Mouse (Mus musculus): ENCODE data around the gene Stx17. TPM values are rescaled to one million over a fixed set of nuclear protein-coding genes. Genes with fewer than 3 reads are reported as not detected.

Stx17 gene
- 27.4 and 28.8 TPM in 2 replicates for polyA plus RNA-seq (2015; fragmentation: Nextera tagmentation; extraction: Ambion mirVana)

DNA sequence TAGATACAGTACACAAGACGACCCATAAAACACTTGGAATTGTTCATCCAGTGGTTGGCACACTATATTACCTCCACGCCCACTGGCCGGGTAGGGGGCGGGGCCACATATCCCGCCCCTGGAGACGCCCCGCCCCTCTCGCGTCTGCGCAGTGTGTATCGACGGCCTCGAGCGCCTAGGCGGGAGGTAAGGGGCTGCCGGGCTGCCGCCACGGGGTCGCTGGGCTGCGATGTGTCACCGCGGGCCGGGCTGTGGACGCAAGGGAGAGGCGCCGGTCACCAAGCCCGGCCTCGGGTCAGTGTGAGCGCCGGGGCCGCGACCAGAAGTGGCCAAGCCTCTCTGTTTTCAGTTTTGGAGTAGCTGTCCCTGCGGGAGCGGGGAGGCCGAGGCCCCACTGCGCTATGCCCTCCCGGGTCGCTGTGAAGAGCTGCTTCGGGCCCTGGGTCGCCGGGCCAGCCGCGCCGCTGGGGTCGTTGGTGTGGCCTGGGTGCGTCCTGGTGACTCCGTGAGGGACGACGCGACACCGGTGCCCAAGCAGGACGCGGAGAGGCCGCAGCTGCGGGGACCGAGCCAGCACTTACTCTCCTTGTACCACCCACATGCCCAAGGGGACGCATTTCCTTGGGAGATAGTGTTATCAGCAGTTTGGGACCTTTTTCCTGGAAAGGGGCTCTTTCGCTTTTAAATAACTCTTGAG, at the start of gene Stx17:
Gene Stx17, plus strand, starts transcription at position 143 of the 697 bp plus-strand sequence.
- Histone ChIP-seq H3K4me3 (ENCODE audit: low read depth, low read length) (peak within 1 kb of the TSS; percentile 85), H3K9ac (ENCODE audit: low read depth, low read length) (peak within 1 kb of the TSS; percentile 91), H3K9me3 (replicated peaks; ENCODE audit: control insufficient read depth, low read length, poor library complexity, severe bottlenecking) (no peaks in the 10 kb centered on the region), H3K4me1 (ENCODE audit: control insufficient read depth, insufficient read depth, low read length) (peaks cover 3% of the 10 kb centered on the region; the same call in 1 of the 2 replicates), H3K4me2 (ENCODE audit: low read length) (peak within 1 kb of the TSS; percentile 87), H3K36me3 (ENCODE audit: control insufficient read depth, insufficient read depth, low read length) (no peaks in the 10 kb centered on the region), H3K27ac (ENCODE audit: low read length) (peak within 1 kb of the TSS; percentile 47; the same call in 1 of the 2 replicates), H3K27me3 (ENCODE audit: control insufficient read depth, insufficient read depth, low read depth, low read length) (no peaks in the 10 kb centered on the region)
- peak; percentile 100 for ATAC-seq
- WGBS: under 1% methylated on average over 55 of the region's 58 CpGs

DNA sequence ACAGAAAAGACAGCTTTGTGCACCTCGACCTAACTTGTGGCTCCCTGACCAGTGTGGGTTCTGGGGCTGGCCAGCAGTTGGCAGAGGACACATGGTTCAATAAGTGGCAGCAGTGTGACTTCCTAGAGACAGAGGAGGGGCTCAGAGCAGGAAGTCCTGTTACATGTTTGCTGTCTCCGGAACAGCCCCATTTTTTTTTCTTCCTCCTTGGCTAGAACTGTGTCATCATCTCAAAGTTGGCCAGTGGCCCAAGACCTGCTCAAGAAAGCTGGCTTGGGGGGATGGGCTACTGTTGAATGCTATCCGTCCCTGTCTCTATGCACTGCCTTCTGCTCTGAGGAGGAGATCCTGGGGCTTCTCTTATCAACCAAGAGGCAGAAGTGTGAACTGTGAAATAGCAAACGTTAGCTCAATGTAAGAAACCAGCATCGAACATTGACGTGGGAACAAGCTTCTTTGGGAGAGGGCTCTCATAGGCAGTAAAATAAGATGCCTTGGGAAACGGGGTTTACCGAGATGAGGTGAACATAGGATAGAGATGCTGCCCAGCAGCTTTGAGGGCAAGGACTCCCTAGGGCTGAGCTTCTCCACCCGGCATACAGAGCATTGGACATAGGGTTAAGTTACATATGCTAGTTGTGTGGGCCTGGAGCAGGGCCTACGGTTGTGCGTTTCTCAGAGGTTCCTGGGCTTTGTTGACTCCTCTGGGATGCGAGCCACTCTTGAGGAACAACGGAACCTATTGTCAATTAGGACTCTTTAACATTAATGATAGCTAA, 47.8 kb upstream of the Stx17 start:
- no peak overlapping the region for H3K9ac ChIP-seq (ENCODE audit: low read depth, low read length)
- no peaks in the 10 kb centered on the region for H3K9me3 ChIP-seq (replicated peaks; ENCODE audit: control insufficient read depth, low read length, poor library complexity, severe bottlenecking)
- H3K4me3 ChIP-seq (ENCODE audit: low read depth, low read length): no peak overlapping the region
- 83% methylated on average over 13 of the region's 13 CpGs for WGBS
- H3K27me3 ChIP-seq (ENCODE audit: control insufficient read depth, insufficient read depth, low read depth, low read length): no peaks in the 10 kb centered on the region
- peaks cover 7% of the 10 kb centered on the region; the same call in 1 of the 2 replicates for H3K4me1 ChIP-seq (ENCODE audit: control insufficient read depth, insufficient read depth, low read length)
- ATAC-seq: no peak
- no peak overlapping the region for H3K27ac ChIP-seq (ENCODE audit: low read length)
- no peak overlapping the region for H3K4me2 ChIP-seq (ENCODE audit: low read length)
- H3K36me3 ChIP-seq (ENCODE audit: control insufficient read depth, insufficient read depth, low read length): no peaks in the 10 kb centered on the region

DNA sequence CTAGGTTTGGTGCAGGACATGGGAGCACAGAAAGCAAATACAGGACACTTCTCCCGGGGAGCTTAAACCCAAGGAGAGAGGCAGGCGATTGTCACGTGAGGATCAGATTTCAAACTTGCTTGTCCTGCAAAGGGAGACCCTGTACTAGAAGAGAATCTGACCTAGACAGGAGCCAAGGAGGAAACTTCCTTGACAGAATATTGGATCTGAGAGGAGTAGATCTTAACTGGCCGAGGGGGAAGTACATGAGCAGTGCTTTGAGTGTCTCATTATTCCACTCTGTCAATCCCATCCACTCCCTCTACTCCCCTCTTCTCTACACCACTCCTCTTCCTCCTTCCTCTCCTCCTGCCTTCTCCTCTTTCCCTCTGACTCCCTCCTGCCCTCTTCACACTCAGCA, 46.5 kb upstream of the Stx17 start:
- WGBS: 27% methylated on average over 4 of the region's 4 CpGs
- Histone ChIP-seq H3K4me2 (ENCODE audit: low read length) (no peak overlapping the region), H3K36me3 (ENCODE audit: control insufficient read depth, insufficient read depth, low read length) (no peaks in the 10 kb centered on the region), H3K4me1 (ENCODE audit: control insufficient read depth, insufficient read depth, low read length) (peaks cover 7% of the 10 kb centered on the region; the same call in 1 of the 2 replicates), H3K27me3 (ENCODE audit: control insufficient read depth, insufficient read depth, low read depth, low read length) (no peaks in the 10 kb centered on the region), H3K9ac (ENCODE audit: low read depth, low read length) (no peak overlapping the region), H3K27ac (ENCODE audit: low read length) (no peak overlapping the region), H3K4me3 (ENCODE audit: low read depth, low read length) (no peak overlapping the region), H3K9me3 (replicated peaks; ENCODE audit: control insufficient read depth, low read length, poor library complexity, severe bottlenecking) (no peaks in the 10 kb centered on the region)
- ATAC-seq: no peak

DNA sequence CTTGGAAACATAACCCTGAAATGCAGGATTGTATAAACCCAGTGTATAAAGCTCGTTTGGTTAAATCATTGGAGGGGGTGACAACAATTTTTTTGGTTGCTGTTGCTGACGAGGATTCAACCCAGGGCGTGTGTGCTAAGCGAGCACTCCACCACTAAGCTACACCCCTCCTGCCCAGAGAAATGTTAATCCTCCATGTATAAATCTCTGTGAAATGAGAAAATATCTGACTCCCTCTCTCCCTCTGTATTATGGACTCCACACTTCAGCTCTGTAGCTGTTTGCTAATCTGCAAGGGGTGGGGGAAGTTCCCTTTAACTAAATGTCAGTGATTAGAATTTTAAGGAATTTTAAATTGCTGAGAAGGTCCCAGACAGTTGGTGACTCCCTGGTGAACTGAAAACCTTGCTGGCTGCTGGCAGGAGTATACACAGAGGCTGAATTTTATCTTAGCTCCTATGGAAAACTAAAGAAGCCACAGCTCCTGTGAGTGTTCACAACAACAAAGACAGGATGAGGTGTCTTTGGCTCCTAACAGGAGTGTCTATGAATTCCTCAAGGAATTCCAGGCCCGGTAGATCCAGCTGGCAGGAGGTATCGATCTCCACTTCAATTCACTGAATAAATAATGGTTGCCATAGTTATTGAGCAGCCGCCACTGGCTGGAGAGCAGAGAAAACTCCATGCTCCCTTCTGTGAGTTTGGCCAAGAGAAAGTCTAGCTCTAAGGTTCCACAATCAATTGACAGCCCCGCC, 45.3 kb upstream of the Stx17 start:
- H3K36me3 ChIP-seq (ENCODE audit: control insufficient read depth, insufficient read depth, low read length): no peaks in the 10 kb centered on the region
- ATAC-seq: peak; percentile 65; the same call in 1 of the 2 replicates
- 24% methylated on average over 8 of the region's 8 CpGs for WGBS

DNA sequence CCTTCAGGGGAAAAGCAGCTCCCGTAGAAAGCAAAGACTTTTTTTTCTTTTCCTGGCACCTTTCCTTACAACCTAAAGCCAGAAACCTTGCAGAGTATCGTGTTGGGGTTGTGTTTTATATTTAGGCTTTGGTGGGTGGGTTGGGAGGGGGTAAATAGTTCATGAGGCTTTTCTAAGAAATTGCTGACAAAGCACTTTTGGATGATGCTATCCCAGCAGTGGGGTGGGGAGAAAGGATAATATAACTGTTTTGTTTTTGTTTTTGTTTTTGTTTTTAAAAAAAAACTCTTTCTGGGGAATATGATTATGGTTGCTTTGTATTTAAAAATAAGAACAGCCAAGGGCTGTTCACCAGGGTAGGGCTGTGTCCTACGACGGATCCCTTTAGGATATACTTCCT, 41.3 kb upstream of the Stx17 start:
- ATAC-seq: no peak
- H3K27me3 ChIP-seq (ENCODE audit: control insufficient read depth, insufficient read depth, low read depth, low read length): no peaks in the 10 kb centered on the region
- WGBS: 89% methylated on average over 4 of the region's 4 CpGs
- H3K36me3 ChIP-seq (ENCODE audit: control insufficient read depth, insufficient read depth, low read length): no peaks in the 10 kb centered on the region
- H3K9ac ChIP-seq (ENCODE audit: low read depth, low read length): no peak overlapping the region
- H3K4me2 ChIP-seq (ENCODE audit: low read length): no peak overlapping the region
- H3K9me3 ChIP-seq (replicated peaks; ENCODE audit: control insufficient read depth, low read length, poor library complexity, severe bottlenecking): no peaks in the 10 kb centered on the region
- no peak overlapping the region for H3K27ac ChIP-seq (ENCODE audit: low read length)
- peaks cover 5% of the 10 kb centered on the region; the same call in 1 of the 2 replicates for H3K4me1 ChIP-seq (ENCODE audit: control insufficient read depth, insufficient read depth, low read length)
- H3K4me3 ChIP-seq (ENCODE audit: low read depth, low read length): no peak overlapping the region

More for the DNA sequence above, 45.3 kb upstream of the Stx17 start:
- no peak overlapping the region for H3K9ac ChIP-seq (ENCODE audit: low read depth, low read length)
- H3K27me3 ChIP-seq (ENCODE audit: control insufficient read depth, insufficient read depth, low read depth, low read length): no peaks in the 10 kb centered on the region
- H3K27ac ChIP-seq (ENCODE audit: low read length): peak overlapping the region; percentile 20; the same call in 1 of the 2 replicates
- peaks cover 7% of the 10 kb centered on the region; the same call in 1 of the 2 replicates for H3K4me1 ChIP-seq (ENCODE audit: control insufficient read depth, insufficient read depth, low read length)
- H3K9me3 ChIP-seq (replicated peaks; ENCODE audit: control insufficient read depth, low read length, poor library complexity, severe bottlenecking): no peaks in the 10 kb centered on the region
- no peak overlapping the region for H3K4me3 ChIP-seq (ENCODE audit: low read depth, low read length)
- H3K4me2 ChIP-seq (ENCODE audit: low read length): no peak overlapping the region

DNA sequence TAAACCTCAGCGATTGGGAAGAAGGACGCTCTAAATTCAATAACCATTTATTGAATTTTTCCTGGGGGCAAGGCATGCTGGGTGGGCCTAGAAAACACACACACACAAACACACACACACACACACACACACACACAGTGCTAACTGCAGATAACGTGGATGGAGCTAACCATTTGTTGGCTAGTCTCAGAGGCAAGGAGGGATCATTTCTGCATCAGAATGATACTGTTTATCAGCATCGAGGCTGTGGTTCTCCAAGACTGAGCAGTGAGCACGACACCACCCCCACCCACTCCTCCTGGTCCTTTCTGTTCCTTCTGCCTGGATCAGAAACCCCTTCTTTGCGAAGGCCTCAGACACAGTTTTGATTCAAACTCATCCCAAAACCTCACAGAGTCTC, 38.1 kb upstream of the Stx17 start:
- H3K9me3 ChIP-seq (replicated peaks; ENCODE audit: control insufficient read depth, low read length, poor library complexity, severe bottlenecking): no peaks in the 10 kb centered on the region
- no peak overlapping the region for H3K27ac ChIP-seq (ENCODE audit: low read length)
- no peak for ATAC-seq
- no peak overlapping the region for H3K4me3 ChIP-seq (ENCODE audit: low read depth, low read length)
- H3K27me3 ChIP-seq (ENCODE audit: control insufficient read depth, insufficient read depth, low read depth, low read length): no peaks in the 10 kb centered on the region
- H3K9ac ChIP-seq (ENCODE audit: low read depth, low read length): no peak overlapping the region
- no peaks in the 10 kb centered on the region for H3K36me3 ChIP-seq (ENCODE audit: control insufficient read depth, insufficient read depth, low read length)
- WGBS: 61% methylated on average over 6 of the region's 6 CpGs
- H3K4me1 ChIP-seq (ENCODE audit: control insufficient read depth, insufficient read depth, low read length): no peaks in the 10 kb centered on the region
- no peak overlapping the region for H3K4me2 ChIP-seq (ENCODE audit: low read length)

DNA sequence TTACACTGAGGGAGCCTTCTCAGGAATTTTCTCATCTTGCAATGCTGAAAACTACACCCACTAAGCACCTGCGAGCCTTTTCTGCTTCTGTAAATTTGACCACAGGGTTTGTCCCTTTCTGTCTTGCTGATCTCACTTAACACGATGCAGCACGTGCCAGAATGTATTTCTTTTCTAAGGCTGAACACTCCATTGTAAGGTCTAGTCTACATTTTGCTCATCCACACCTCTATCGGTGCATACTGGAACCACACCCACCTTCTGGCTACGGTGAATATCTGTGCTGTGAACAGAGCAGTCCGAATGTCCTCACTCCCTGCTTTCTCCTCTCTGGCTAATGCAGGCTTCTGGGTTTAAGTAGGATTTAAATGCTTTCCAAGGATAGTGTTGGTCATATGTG, 37.2 kb upstream of the Stx17 start:
- Histone ChIP-seq H3K4me2 (ENCODE audit: low read length) (no peak overlapping the region), H3K36me3 (ENCODE audit: control insufficient read depth, insufficient read depth, low read length) (no peaks in the 10 kb centered on the region), H3K27me3 (ENCODE audit: control insufficient read depth, insufficient read depth, low read depth, low read length) (no peaks in the 10 kb centered on the region), H3K4me1 (ENCODE audit: control insufficient read depth, insufficient read depth, low read length) (no peaks in the 10 kb centered on the region), H3K9me3 (replicated peaks; ENCODE audit: control insufficient read depth, low read length, poor library complexity, severe bottlenecking) (no peaks in the 10 kb centered on the region), H3K9ac (ENCODE audit: low read depth, low read length) (no peak overlapping the region), H3K27ac (ENCODE audit: low read length) (no peak overlapping the region), H3K4me3 (ENCODE audit: low read depth, low read length) (no peak overlapping the region)
- 83% methylated on average over 6 of the region's 6 CpGs for WGBS
- no peak for ATAC-seq

DNA sequence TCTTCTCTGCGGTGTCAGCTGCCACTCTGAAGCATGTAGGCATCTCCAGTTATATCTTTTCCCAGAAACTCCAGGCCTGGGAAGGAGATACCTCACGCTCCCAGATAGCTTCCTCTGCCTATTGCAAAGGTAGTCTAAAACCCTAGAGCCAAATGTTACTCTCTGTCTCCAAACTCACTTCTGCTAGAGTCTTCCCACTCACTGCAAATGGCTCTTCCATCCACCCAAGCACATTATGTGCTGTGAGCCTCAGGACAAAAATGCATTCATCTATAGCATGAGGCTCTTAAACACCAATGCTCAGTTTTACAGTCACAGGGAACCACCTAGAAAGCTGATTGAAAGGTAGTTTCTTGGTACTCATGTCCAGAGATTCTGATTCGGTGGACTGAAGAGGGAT, 31.5 kb upstream of the Stx17 start:
- H3K4me3 ChIP-seq (ENCODE audit: low read depth, low read length): no peak overlapping the region
- no peak overlapping the region for H3K27ac ChIP-seq (ENCODE audit: low read length)
- H3K27me3 ChIP-seq (ENCODE audit: control insufficient read depth, insufficient read depth, low read depth, low read length): no peaks in the 10 kb centered on the region
- H3K4me2 ChIP-seq (ENCODE audit: low read length): no peak overlapping the region
- H3K9ac ChIP-seq (ENCODE audit: low read depth, low read length): no peak overlapping the region
- no peaks in the 10 kb centered on the region for H3K9me3 ChIP-seq (replicated peaks; ENCODE audit: control insufficient read depth, low read length, poor library complexity, severe bottlenecking)
- 70% methylated on average over 3 of the region's 3 CpGs for WGBS
- ATAC-seq: no peak
- no peaks in the 10 kb centered on the region for H3K36me3 ChIP-seq (ENCODE audit: control insufficient read depth, insufficient read depth, low read length)
- H3K4me1 ChIP-seq (ENCODE audit: control insufficient read depth, insufficient read depth, low read length): no peaks in the 10 kb centered on the region
